Mouse (Mus musculus) myocyte (in vitro differentiated cells): ENCODE data around the gene Abhd14a.

Experiments used
- MAX ChIP-seq: IDR thresholded peaks from one replicate; pipeline ENCODE4 v1.6.1; 2011; ENCODE audit warnings: low read depth, mild to moderate bottlenecking, control low read depth
- TCF12 ChIP-seq: IDR thresholded peaks from one replicate; pipeline ENCODE4 v1.6.1; 2011; ENCODE audit warnings: mild to moderate bottlenecking, control low read depth; ENCODE audit not compliant: poor library complexity, insufficient read depth, severe bottlenecking

- TF ChIP-seq MAX (no peak), TCF12 (no peak)
Measured at GRCm38 (mm10) chr9:106466721-106467120, 19.2 kb upstream of the Abhd14a start.
